ENCODE assay signal across 10 mouse cellular contexts in the genomic region with DNA sequence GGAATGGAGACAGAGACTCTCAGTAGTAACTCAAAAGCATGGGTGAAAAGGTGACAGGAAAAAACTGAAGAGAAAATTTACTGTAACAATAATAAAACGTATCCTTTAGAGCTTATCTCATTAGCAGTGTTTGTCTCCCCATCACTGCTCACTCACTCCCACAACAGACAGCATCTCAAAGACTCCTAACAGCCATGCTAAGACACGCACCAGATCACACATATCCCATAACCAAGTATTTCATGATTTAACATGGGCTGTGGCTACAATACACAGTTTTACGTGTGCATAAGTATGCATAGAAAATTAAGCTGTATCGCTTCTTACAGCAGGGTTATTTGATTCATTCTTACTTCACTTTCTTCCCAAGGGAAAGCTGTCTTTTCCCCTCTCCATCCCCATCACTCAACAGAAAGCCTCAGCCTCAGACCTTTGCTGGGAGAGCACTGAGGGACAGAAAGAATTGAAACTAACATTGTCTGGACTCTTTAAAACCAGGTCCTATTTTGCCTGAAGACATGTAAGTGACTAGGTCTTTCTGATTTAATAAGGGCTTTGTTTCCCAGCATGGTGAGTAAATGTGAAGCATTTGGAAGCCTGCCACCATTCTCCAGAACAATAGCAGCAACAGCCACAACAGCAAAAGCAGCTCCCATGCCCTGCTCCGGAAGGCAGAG. TPM values are rescaled to one million over a fixed set of nuclear protein-coding genes. Genes with fewer than 3 reads are reported as not detected.
DNase-seq lines count a peak whose midpoint lies in the region; ATAC-seq and TF ChIP-seq lines count a peak whose summit lies in the region.
"Had no signal": no experiment of that assay in that cellular context is flagged by ENCODE, and none has a peak within 500 bp of the region (broad histone marks: within the 10 kb centered on the region; RNA-seq: fewer than 3 reads in every experiment).

No protein-coding gene starts in this region.

- H3K4me2 ChIP-seq in embryonic facial prominence, embryonic 11.5 days (ENCODE audit: low read depth, low read length): no peak overlapping the region
- 0 out of 2 replicates have a peak overlapping the region, but pooled peaks have one; percentile 27 for H3K4me2 ChIP-seq in heart, embryonic 12.5 days
- peak overlapping the region; percentile 0; the same call in 1 of the 2 replicates for H3K4me2 ChIP-seq in kidney, embryonic 16.5 days (replicated peaks; ENCODE audit: low read depth, low read length)
- no peak overlapping the region for H3K4me2 ChIP-seq in lung, embryonic 14.5 days

- ATAC-seq in embryonic facial prominence, embryonic 11.5 days (replicated peaks; ENCODE audit: insufficient number of reproducible peaks, low FRiP score, low TSS enrichment, low read depth): peak; percentile 70; the same call in 1 of the 2 replicates
- no peak; the same call in 1 of the 2 replicates for ATAC-seq in heart, embryonic 12.5 days (ENCODE audit: insufficient number of reproducible peaks, low FRiP score)
- peak; percentile 75 for ATAC-seq in kidney, embryonic 16.5 days (ENCODE audit: low FRiP score, low TSS enrichment)
- no peak for ATAC-seq in lung, embryonic 14.5 days (ENCODE audit: insufficient read depth)

- no peaks in the 10 kb centered on the region for H3K9me3 ChIP-seq in embryonic facial prominence, embryonic 11.5 days (replicated peaks; ENCODE audit: control insufficient read depth, low read length)
- no peaks in the 10 kb centered on the region for H3K9me3 ChIP-seq in heart, embryonic 12.5 days (replicated peaks)
- no peaks in the 10 kb centered on the region for H3K9me3 ChIP-seq in kidney, embryonic 16.5 days (ENCODE audit: low read length)
- H3K9me3 ChIP-seq in lung, embryonic 14.5 days (ENCODE audit: low read depth, low read length): no peaks in the 10 kb centered on the region

- WGBS in embryonic facial prominence, embryonic 11.5 days: 52% methylated on average over 5 of the region's 5 CpGs
- 59% methylated on average over 5 of the region's 5 CpGs for WGBS in heart, embryonic 12.5 days
- 25% methylated on average over 5 of the region's 5 CpGs for WGBS in kidney, embryonic 16.5 days
- 51% methylated on average over 5 of the region's 5 CpGs for WGBS in lung, embryonic 14.5 days

- 0 out of 2 replicates have a peak overlapping the region, but pooled peaks have one; percentile 25 for H3K9ac ChIP-seq in embryonic facial prominence, embryonic 11.5 days (replicated peaks; ENCODE audit: low read length)
- no peak overlapping the region for H3K9ac ChIP-seq in heart, embryonic 12.5 days
- H3K9ac ChIP-seq in kidney, embryonic 16.5 days (replicated peaks; ENCODE audit: low read length): no peak overlapping the region; the same call in 1 of the 2 replicates
- H3K9ac ChIP-seq in lung, embryonic 14.5 days: no peak overlapping the region
- H3K9ac ChIP-seq: liver, embryonic 14.5 days had no signal

- DNase-seq in cerebellum, adult 9-11 months: peak; percentile 11
- no peak for DNase-seq in cerebellum, adult 11 months
- peak; percentile 59 for DNase-seq in embryonic facial prominence, embryonic 11.5 days (ENCODE audit: low spot score)
- peak; percentile 72 for DNase-seq in lung, embryonic 14.5 days
- peak; percentile 16 for DNase-seq in retina, postnatal 7 days (ENCODE audit: low read depth, low spot score)
- DNase-seq in c-Kit-positive CD71-positive TER-119-positive erythroid progenitor cells, embryonic 14.5 days (ENCODE audit: low spot score): no peak

- peak overlapping the region; percentile 59; the same call in 1 of the 2 replicates for H3K27ac ChIP-seq in embryonic facial prominence, embryonic 11.5 days (replicated peaks; ENCODE audit: low read depth, low read length)
- peak overlapping the region; percentile 83 for H3K27ac ChIP-seq in heart, embryonic 12.5 days (ENCODE audit: poor library complexity, severe bottlenecking)
- H3K27ac ChIP-seq in kidney, embryonic 16.5 days (ENCODE audit: low read length): peak overlapping the region; percentile 70
- peak overlapping the region; percentile 61 for H3K27ac ChIP-seq in lung, embryonic 14.5 days (ENCODE audit: low read depth)
- H3K27ac ChIP-seq: liver, embryonic 14.5 days had no signal

- no peaks in the 10 kb centered on the region; the same call in none of the 2 replicates for H3K4me1 ChIP-seq in embryonic facial prominence, embryonic 11.5 days (ENCODE audit: control insufficient read depth, insufficient read depth, low read length)
- H3K4me1 ChIP-seq in heart, embryonic 12.5 days (replicated peaks): peaks cover 31% of the 10 kb centered on the region
- peaks cover 21% of the 10 kb centered on the region for H3K4me1 ChIP-seq in kidney, embryonic 16.5 days (ENCODE audit: insufficient read depth, low read length)
- H3K4me1 ChIP-seq in lung, embryonic 14.5 days (ENCODE audit: insufficient read depth): no peaks in the 10 kb centered on the region

- H3K36me3 ChIP-seq in embryonic facial prominence, embryonic 11.5 days (replicated peaks; ENCODE audit: control insufficient read depth, insufficient read depth, low read depth, low read length): no peaks in the 10 kb centered on the region
- peaks cover 8% of the 10 kb centered on the region for H3K36me3 ChIP-seq in heart, embryonic 12.5 days
- H3K36me3 ChIP-seq in kidney, embryonic 16.5 days (ENCODE audit: insufficient read depth, low read length): 0 out of 2 replicates have a peak, but pooled peaks cover 2% of the 10 kb centered on the region
- H3K36me3 ChIP-seq in lung, embryonic 14.5 days (ENCODE audit: insufficient read depth): no peaks in the 10 kb centered on the region

- H3K4me3 ChIP-seq in embryonic facial prominence, embryonic 11.5 days (ENCODE audit: low read depth, low read length): no peak overlapping the region
- no peak overlapping the region for H3K4me3 ChIP-seq in heart, embryonic 12.5 days
- no peak overlapping the region for H3K4me3 ChIP-seq in kidney, embryonic 16.5 days (ENCODE audit: low read length)
- H3K4me3 ChIP-seq in lung, embryonic 14.5 days (ENCODE audit: low read depth, low read length): no peak overlapping the region

- H3K27me3 ChIP-seq in embryonic facial prominence, embryonic 11.5 days (ENCODE audit: control insufficient read depth, insufficient read depth, low read length): no peaks in the 10 kb centered on the region
- H3K27me3 ChIP-seq in heart, embryonic 12.5 days (replicated peaks): no peaks in the 10 kb centered on the region
- H3K27me3 ChIP-seq in kidney, embryonic 16.5 days (ENCODE audit: insufficient read depth, low read length): no peaks in the 10 kb centered on the region
- H3K27me3 ChIP-seq in lung, embryonic 14.5 days (ENCODE audit: insufficient read depth, low read length): no peaks in the 10 kb centered on the region
- H3K27me3 ChIP-seq: CH12.LX had no signal

- no peak for TF ChIP-seq CTCF in lung, embryonic 14.5 days (IDR thresholded peaks at IDR 0.05; ENCODE audit: low read depth)

RNA-seq across cellular contexts. Expression of a gene that starts 37.5 kb away (rescaled TPM):
- 32.0 and 35.6 TPM in 2 replicates for polyA plus RNA-seq in embryonic facial prominence, embryonic 11.5 days (2014; fragmentation: Nextera tagmentation; extraction: Ambion mirVana)
- 51.5 and 51.7 TPM in 2 replicates for polyA plus RNA-seq in heart, embryonic 12.5 days (2016; fragmentation: Nextera tagmentation; extraction: Ambion mirVana)
- 22.4 and 23.9 TPM in 2 replicates for polyA plus RNA-seq in kidney, embryonic 16.5 days (2015; fragmentation: Nextera tagmentation; extraction: Ambion mirVana)
- 23.7 and 24.0 TPM in 2 replicates for polyA plus RNA-seq in lung, embryonic 14.5 days (2014; fragmentation: Nextera tagmentation; extraction: Ambion mirVana)

Comparison
In these comparisons a context has a peak if more than half of its experiments do, and no peak if none do; other contexts are left out.
1. DNase-seq: peak in cerebellum, adult 9-11 months (single experiment), embryonic facial prominence, embryonic 11.5 days (single experiment), lung, embryonic 14.5 days (single experiment) and retina, postnatal 7 days (single experiment); none in cerebellum, adult 11 months (single experiment) and c-Kit-positive CD71-positive TER-119-positive erythroid progenitor cells, embryonic 14.5 days (single experiment).
2. ATAC-seq: peak in embryonic facial prominence, embryonic 11.5 days (single experiment) and kidney, embryonic 16.5 days (single experiment); none in heart, embryonic 12.5 days (single experiment) and lung, embryonic 14.5 days (single experiment).
3. H3K4me2 ChIP-seq: peak in heart, embryonic 12.5 days (single experiment) and kidney, embryonic 16.5 days (single experiment); none in embryonic facial prominence, embryonic 11.5 days (single experiment) and lung, embryonic 14.5 days (single experiment).
4. Peak in every context shown above with its lines, with median percentiles within 50 percentile points of each other: H3K27ac ChIP-seq.